Mouse (Mus musculus) layer of hippocampus, postnatal 10 days (tissue): ENCODE measurements around the gene Mpp4. TPM values are rescaled to one million over a fixed set of nuclear protein-coding genes. Genes with fewer than 3 reads are reported as not detected.
A peak's percentile ranks its signal among the peaks of the same experiment; 100 is the strongest.

Experiments used
- DNase-seq, 2 experiments: peaks; one replicate each; pipeline ENCODE4 v3.0.0; 2021; ENCODE audit warnings: low spot score in 2 of 2
- long read RNA-seq: library from polyadenylated mRNA; stranded (forward); transcript quantifications from one replicate; pipeline ENCODE4 v2.0.0, GENCODE M21; 2023
- total RNA-seq, 2 experiments: library from RNA; stranded (reverse); gene quantifications; 2 replicates each; pipeline ENCODE4 v1.2.3; 2021

Mpp4 gene
- 1 to 10 TPM in 1 of 2 experiments, under 1 TPM in 1; 0.89 to 1.0 TPM for total RNA-seq
- long read RNA-seq, partial matches to known transcripts = 1 of 1 reads
- long read RNA-seq, other reads (novel, unspliced or antisense) = 0 of 1 reads

DNA sequence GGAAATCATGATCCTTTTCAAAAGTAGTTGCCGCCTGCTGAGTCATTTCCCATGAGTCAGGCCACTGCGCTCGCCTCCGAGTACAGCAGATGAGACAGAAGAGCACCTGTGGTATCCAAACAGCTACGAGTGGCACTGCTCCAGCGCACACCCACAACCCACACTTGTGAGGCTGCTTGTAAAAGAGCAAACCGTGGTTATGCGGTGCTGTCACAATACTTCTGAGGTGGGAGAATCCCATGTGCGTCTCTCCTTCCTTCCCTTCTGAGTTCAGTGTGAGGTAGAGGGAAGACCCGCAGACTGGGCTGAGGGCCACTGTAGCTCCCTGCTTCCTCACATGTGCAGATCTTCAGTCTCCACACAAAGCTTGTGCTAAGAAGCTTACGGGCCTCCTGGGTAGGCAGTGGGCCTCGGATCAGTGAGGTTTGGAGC lies at the start of gene Mpp4:
Mpp4 (minus strand) TSS at position 360 of the 432 bp plus-strand sequence.
- peak; percentile 30 to 45 for DNase-seq

DNA sequence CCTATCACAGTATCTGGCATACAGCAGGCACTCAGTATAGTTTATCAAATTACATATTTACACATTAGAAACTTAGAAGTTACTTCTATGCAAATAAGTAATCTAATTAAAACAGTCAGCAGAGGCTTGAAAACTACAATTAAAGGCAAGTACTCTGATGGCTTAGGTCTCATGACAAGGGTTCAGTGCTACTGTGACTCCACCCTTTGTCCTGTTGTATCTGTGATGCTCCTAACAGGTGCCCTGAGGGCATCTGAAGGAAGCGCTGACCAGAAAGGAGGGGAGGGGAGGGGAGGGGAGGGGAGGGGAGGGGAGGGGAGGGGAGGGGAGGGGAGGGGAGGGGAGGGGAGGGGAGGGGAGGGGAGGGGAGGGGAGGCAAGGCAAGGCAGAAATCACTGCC lies 49.8 kb upstream of the Mpp4 start:
- no peak for DNase-seq

DNA sequence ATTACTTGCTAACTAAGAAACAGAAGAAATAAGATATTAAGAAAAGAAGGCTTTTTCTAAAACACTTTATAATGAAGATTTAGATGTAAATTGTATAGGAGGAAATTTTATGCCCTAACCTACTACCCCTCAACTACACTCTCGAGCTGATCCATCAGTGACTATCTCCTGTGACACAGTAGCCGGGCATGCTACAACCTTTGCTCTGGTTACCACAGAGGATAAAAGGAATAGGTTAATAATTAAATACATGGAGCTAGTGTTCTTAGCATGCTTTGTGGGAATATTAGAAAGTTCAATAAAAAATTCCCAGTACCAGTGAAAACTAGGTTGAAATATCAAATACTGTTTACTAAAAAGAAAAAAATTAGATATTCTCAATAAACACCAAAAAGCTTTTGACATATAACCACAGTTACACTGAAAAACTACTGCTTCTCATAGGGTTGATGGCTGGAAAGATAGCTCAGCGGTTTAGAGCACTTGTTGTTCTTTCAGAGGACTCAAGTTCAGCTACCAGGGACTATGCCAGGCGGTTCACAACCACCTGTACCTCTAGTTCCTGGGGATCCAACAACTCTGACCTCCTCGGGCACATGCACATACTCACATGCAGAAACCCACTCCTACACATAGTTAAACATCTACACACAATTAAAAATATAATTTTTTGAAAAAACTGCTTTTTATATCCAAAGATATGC lies 49.0 kb upstream of the Mpp4 start:
- no peak for DNase-seq

DNA sequence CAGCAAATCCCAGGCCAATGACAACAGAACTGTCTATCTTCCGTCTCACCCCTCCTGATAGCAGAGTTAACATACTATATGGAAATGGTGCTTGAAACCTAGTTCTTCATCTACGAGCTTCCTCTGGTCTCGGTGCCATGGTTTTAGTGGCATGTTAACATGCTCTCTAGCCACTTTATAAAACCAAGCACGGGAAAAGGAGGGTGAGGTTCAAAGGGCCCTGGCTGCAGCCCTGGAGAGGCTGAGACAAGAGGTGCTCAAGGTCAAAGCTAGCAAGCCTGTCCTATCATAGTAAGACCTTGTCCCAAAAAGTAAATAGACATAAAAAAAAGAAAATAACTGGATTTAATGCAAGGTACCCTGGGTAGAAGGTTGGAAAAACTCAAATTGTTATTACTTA lies 48.5 kb upstream of the Mpp4 start:
- no peak for DNase-seq

DNA sequence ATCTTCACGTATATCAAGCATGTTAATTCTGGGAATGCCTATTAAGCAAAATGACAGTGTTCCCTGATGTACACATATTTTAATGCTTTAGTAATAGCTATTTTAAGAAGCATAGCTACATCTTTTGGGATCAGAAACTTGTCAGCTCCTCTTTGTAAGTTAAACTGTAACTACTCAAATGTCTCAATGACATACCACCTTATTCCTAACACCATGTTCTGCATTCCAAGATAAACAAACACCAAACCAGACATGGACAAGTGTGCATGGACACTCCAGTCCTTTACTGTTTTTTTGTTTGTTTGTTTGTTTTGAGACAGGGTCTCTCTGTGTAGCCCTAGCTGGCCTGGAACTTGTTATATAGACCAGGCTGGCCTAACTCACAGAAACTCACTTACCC lies 45.1 kb upstream of the Mpp4 start:
- DNase-seq = no peak

DNA sequence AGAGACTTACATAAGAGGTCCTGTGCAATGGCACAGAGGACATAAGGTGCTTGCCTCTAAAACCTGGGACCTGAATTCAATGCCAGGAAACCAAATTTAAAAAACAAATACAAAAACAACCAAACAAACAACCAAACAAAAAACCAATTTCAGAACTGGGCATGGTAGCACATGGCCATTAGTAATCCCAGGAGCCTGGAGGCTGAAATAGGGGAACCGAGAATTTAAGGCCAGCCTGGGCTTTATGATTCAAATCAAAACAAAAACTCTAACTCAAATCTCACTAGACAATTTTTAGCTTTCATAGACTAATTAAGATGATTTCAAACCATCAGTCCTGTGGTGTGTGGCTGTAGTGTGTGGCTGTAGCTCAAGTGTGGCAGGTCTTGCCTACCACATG lies 41.3 kb upstream of the Mpp4 start:
- no peak for DNase-seq

DNA sequence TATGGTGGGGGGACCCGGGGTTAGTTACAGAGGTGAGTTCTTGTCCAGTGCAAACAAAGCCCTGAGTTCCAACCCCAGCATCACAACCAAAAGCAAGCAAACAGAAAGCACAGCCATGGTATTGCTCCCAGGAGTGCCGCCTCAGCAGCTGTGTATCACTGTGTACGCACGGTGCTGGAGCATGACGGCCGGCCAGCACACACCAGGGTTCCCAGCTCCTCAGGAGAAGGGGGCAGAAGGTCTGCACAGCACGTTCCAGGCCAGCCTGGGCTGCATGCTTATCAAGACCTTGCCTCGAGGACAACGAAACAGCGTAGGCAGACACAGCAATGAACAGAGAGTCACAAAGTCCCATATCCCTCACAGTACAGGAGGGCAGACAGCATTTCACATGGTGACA lies 39.2 kb upstream of the Mpp4 start:
- no peak for DNase-seq

DNA sequence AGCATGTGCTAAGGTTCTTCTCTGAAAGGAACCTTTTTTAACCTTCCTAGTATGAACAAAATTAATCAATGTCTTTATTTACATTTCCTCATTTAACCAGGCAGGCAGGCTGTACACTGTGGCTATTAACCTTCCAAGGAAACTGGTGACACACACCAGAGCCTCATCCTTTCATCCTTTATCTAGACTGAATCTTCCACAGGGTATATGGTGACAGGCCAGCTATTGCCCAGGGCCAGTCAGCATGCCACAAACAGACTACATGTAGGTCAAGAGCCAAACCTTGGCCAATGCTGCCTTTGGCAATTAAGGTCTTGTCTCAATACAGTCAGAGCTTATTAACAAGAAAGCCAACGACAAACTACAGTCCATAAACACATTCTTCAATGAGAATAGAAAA lies 38.4 kb upstream of the Mpp4 start:
- DNase-seq = no peak

DNA sequence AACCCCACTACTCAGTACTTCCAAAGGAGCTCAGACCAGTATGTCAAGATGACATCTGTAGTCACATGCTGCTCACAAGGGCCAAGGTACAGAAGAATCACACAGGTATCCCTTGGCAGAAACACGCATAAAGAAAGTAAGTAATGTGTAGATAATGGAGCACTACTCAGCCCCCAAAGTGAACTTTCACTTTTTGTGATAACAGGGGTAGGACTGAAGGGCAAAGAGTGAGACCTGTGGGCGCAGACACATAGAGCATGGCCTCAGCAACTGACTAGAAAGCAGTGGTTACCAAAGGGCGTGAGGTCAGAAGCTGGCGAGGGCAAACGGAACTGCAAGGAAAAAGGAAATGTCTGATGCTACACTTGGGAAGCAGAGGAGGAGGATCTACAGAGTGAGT lies 37.8 kb upstream of the Mpp4 start:
- DNase-seq = no peak

DNA sequence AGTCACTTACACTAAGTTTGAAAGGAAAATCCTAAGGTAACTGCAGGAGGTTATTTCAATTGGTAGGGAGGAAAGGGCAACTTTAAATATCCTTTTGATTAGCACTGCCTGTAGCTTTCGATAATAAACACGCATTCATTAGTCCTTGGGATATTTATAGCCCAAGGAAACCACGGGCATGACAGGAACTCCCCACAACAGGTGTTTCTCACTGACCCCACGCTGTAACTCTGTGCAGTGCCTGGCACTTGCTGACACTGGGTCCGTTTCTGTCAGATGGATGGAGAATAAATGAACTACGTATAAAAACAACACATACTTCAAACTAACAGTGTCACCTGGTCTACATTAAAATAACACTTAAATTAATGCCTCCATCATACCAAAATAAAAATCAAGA lies 31.8 kb upstream of the Mpp4 start:
- DNase-seq = no peak

DNA sequence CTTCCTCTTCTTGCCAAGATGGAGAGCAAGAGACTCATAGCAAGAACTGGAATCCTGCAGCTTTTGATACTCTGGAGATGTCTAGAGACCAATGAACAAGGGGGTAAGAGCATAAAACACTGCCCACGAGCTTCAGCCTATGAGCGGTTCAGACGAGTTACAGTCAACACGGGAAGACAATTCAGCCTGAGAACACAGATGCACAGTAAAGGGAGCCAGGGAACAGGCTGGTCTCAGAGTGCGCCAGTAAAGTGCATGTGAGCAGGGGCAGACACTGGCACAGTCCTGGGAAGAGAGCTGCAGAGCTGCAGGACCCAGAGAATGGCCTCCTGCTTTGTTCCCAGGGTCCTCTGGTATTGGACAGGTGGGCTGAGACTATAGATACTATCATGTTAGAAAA lies 24.6 kb upstream of the Mpp4 start:
- peak; percentile 27 to 46 for DNase-seq

DNA sequence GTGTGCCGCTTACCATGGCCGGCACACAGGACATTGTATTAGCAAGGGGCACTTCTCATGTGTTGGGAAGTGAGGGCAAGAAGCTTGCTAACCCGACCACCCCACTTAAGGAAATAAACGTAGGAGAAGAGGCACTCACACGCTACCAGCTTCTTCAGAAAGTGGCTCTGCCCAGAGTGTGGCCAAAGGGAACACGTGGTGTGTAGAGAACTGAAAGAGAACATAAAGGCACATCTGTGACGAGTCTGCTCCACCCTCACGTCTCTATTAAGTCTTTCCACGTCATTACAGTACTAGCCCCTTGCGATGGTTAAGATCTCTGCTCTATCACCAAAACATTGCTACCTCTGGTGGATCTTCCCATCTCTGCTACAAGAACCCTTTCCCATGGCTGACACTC lies 23.1 kb upstream of the Mpp4 start:
- no peak for DNase-seq

DNA sequence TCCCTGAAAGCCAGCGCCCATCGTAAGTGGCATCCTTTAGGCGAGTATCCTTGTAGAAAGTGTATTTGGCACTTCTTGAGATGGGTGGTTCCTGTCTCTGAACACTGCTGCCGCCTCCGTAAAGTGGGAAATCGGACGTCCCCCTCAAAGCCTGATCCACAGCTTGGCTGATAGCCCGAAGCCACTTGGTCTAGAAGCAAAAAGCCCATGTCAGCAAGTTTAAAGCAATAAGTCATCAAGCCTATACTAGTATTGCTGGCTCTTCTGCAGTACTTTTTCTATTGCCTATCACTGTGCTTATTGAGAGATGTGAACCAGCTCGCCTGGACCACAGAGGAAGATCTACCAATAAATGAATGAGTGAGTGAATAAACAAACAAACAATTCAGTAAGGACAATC lies 22.2 kb upstream of the Mpp4 start:
- no peak for DNase-seq

DNA sequence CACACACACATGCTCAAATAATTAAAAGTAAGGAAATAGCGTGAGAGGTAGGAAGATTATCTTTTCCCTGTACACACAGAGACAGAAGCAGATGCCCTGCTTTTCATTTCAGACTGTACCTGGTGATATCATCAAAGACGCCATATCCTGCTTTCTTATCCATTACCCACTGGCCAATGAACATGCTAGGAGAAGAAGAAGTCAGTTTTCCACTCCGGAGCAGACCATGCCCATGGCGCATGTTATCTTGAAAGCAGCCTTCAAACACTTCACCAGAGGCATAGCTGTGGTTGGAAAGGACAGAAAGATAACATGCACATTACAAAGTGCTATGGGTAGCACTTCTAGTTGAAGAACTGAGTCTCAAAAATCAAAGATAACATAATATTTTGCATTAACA lies 19.9 kb upstream of the Mpp4 start:
- DNase-seq = no peak

DNA sequence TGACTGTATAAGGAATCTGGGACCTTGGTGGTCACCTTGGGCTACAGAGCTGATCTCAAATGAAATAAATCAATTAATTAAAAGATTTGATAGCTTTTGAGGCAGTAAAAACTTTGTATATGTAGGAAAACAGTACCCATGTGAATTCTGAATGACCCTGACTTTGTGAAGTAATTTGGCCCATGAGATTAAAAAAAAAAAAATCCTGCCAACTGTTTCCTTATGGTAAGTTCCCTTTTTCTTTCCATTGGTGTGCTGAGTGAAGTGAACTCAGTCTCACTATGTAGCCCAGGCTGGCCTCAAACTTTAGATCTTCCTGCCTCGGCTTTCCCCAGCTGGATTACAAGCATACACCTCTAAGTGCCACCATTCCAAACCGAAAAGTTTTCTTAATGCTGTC lies 19.2 kb upstream of the Mpp4 start:
- DNase-seq = no peak

DNA sequence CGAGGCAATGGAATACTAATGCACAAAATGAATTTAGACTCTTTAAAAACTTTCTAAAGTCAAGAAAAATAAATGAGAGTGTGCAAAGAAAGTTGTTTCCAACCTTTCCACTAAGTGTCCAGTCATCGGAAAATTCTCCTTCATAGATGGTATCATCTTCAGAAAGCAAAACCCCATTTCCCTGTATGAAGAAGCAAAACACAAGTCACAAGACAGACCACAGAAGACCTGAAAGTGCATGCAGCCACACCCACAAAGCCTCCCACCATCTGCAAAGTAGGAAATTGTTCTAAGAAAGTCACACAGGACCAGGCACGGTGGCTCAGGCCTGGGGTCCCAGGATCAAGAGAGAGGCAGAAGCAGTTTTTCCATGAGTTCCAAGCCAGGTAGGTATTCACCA lies 16.8 kb upstream of the Mpp4 start:
- no peak for DNase-seq

DNA sequence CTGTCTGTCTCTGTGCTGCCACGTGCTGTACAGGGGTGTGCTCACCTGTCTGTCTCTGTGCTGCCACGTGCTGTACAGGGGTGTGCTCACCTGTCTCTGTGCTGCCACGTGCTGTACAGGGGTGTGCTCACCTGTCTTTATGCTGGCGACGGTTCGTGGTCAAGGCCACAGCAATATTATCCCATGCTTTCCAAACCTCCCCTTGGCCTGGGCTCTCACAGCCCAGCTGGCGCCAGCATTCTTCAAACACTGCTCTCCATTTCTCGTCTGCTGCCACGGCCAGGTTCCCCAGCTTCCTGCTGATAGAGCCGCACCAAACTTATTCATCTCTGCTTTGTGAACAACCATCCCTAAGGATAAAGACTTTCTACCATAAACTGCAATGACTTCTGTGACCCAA lies 15.2 kb upstream of the Mpp4 start:
- no peak for DNase-seq

DNA sequence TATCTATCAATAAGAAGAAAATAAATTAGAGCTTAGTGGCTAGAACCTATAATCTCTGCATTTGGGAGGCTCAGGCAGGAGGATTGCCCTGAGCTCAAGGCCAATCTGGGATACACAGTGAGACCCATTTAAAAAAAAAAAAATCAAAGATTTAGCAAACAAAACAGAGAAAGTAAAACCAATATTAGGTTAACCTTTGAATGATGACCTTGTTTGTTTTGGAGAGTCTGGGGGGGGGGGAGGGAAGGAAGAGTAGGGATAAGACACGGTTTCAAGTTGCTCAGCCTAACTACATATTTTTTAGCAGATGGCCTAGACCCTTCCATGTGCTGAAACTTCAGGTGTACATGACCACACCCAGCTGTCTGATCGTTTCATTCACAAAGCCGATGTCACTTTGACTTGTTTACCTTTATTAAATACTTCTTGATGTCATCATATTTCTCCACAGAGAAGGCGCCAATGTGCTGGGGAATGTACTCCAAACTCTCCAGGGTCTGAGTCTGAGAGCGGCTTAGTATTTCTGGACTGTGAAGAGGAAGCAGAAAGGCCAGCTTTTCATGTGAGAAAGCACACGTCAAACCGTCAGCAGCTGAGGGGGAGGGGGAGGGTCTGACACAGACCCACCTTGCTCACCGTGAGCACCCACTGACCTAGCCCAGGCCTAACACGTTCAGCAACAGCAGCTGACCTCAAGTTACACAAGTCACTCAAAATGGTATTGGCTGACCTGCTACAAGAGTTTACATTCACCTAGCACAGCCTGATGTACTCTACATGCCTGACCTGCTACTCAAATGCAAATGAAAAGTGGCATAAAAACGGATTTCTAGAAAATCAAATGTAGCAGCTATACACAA lies 11.6 kb upstream of the Mpp4 start:
- no peak for DNase-seq

DNA sequence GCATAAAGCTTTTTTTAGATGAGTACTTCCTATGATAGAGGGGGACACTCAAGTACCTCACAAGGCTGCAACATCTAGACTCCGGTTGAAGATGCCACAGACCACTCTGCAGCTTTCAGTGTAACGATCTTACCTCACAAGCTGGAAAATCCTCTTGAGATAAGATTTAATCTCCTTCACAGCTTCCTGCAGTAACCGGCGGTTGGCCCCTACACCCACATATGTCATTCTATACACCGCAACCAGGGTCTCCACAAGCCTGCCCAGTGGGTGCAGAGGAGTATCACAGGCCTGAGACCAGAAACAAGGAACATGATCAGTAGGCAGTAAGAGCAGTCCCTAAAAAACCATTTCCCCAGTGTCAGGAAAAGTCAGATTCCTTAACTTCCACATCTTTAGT lies 9.8 kb upstream of the Mpp4 start:
- DNase-seq = no peak

DNA sequence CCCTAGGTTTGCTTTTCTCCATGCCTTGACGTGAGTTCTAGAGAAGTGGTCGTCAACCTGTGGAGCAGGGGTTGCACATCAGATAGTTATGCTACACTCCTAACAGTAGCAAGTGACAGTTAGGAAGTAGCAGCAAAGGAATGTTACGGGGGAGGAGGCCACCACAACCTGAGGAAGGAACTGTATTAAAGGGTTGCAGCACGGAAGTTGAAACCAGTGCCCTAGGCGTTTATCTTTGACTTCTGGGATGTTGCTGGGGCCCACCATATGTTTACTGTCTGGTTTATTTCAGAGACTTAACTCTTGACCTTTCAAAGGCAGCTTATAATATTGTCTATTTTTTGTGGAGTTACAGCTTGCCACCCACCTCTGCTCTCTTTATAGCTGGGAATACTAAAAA lies 8.7 kb upstream of the Mpp4 start:
- DNase-seq = no peak

DNA sequence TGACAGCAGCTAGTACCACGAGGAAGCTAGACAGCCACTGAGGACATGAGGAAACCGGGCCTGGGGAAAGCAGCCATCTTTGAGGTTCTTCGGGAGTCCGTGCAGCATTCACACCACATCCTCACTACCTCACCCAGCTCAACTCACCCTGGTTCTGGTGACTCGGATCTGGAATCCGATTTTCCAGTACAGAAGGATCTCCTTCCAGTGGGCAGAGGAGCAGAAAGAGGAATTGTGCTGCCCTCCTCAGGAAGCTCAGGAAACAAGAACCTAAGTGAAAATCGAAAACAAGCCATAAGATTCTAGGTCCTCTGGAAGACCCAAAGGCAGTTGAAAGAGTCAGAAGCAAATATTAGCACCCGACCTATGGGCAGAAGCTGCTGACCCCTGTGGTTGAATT lies 7.1 kb upstream of the Mpp4 start:
- DNase-seq = no peak

DNA sequence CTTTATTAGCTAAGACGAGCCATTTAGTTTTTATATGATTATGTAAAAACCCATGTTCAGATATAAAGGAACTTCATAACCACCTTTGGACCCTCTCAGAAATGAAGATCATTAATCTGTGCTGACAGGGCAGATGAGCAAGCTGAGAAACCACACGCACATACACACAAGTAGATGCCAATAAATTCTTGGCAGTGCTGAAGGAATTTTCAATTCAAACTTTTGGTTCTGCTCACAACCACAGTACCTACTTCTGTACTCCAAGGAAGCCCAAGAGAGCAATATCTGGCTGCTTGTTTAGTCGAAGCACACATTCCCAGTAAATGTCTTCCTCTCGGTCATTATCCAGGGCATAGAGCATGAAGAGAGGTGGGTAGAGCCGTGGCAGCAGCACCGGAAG lies 6.4 kb upstream of the Mpp4 start:
- DNase-seq = no peak

DNA sequence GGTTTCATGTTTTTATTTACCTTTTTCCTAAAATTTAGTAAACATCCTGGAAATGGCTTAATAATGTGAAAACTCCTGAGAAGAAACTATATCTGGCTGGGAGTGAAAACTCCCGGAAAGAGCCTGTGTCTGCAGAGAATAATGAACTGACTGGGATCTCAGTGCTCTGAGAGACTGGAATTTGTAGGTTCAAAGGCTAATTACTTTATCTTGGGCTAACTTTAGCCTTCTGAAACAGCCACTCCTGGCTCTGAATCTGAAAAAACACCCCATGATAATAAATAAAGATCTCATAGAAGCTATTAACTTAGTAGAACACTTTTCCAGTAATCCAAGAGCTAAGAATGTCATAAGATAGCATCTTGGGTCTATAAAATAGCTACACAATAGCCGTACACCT lies 5.4 kb upstream of the Mpp4 start:
- DNase-seq = no peak
